Mouse (Mus musculus) cerebellum, adult 2 months (tissue): ENCODE measurements around the gene Eml4. TPM values are rescaled to one million over a fixed set of nuclear protein-coding genes. Genes with fewer than 3 reads are reported as not detected.

Source experiments
- DNase-seq, 2 experiments: peaks; one replicate each; pipeline ENCODE4 v3.0.0; 2021
- H3K27ac ChIP-seq: fragments of 200-500 bp; 2 replicates; pipeline ENCODE4 v1.5.1; 2012; ENCODE audit warnings: low read length, control low read depth, inconsistent platforms; ENCODE audit not compliant: insufficient read depth
- H3K27me3 ChIP-seq: fragments of 200-500 bp; 2 replicates; pipeline ENCODE4 v1.6.1; 2012; ENCODE audit warnings: inconsistent platforms, mild to moderate bottlenecking, low read length, moderate library complexity; ENCODE audit not compliant: control insufficient read depth, insufficient read depth
- H3K4me1 ChIP-seq: fragments of 200-500 bp; 2 replicates; pipeline ENCODE4 v1.6.1; 2011; ENCODE audit warnings: low read length; ENCODE audit not compliant: control insufficient read depth, insufficient read depth
- H3K4me3 ChIP-seq: fragments of 200-500 bp; replicated peaks from 2 replicates; pipeline ENCODE3; 2011; ENCODE audit warnings: mild to moderate bottlenecking, low read depth, low read length, control low read depth; ENCODE audit not compliant: insufficient read depth
- CTCF ChIP-seq: fragments of 200-500 bp; IDR thresholded peaks from 2 replicates; pipeline ENCODE4 v1.5.1; 2011; ENCODE audit warnings: low read depth, mild to moderate bottlenecking, control low read depth, low read length, moderate library complexity, borderline replicate concordance; ENCODE audit not compliant: insufficient read depth
- POLR2A ChIP-seq: fragments of 200-500 bp; IDR thresholded peaks from 2 replicates; pipeline ENCODE4 v1.6.1; 2011; ENCODE audit warnings: low read length, control low read depth, borderline replicate concordance; ENCODE audit not compliant: insufficient read depth
- WGBS: fragments of 180-500 bp; shearing (Covaris S2); methylation state at CpG from one replicate; pipeline ENCODE4 v1.1.7; 2018; 5-methylcytosine and 5-hydroxymethylcytosine counted together
- polyA plus RNA-seq: library from polyadenylated mRNA; depleted of rRNA; stranded (reverse); fragments of >200 nt; gene quantifications from 2 replicates; pipeline ENCODE4 v1.2.3, GENCODE M21; 2012; rRNA removed

Gene Eml4
- polyA plus RNA-seq, 1 experiment = 17.3 TPM

DNA sequence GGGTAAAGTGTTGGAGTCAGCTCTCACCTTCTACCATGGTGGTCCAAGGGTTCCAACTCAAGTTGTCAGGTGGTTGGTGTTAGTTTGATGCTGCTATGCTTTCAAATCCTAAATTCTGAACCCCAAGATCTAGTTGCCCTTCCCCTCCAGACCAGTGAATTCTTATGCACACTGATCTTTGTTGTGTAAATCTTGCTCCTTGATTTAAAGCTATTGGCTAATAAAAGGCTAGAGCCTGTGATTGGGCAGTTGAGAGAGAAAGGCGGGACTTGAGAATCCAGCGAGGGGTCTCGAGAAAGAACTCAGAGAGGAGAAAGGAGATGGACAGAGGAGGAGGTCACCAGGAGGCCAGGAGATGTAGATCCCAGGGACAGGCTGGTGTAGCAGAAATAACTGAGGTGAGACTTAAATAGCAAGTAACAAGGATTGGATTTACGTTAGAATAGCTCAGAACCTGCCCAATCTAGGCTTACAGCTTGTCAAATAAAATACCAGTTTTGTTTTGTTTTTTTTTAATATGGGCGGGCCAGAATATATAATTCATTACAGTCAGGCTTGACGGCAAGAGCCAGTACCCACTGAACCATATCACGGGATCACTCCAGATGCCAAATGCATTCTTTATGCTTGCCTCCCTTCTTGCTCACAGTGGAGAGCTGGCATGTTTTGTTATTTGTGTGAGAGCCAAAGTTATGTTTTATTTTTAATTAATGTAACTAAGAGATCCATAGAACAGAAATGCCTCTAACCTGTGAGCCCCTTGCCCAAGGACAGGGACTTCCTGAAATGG lies 172.1 kb downstream of the Eml4 start:
- no peak for TF ChIP-seq CTCF
- no peak overlapping the region for H3K27ac ChIP-seq
- DNase-seq = no peak
- H3K27me3 ChIP-seq = no peaks in the 10 kb centered on the region
- H3K4me3 ChIP-seq = no peak overlapping the region
- H3K4me1 ChIP-seq = no peaks in the 10 kb centered on the region
- WGBS = 26% methylated on average over 7 of the region's 7 CpGs

DNA sequence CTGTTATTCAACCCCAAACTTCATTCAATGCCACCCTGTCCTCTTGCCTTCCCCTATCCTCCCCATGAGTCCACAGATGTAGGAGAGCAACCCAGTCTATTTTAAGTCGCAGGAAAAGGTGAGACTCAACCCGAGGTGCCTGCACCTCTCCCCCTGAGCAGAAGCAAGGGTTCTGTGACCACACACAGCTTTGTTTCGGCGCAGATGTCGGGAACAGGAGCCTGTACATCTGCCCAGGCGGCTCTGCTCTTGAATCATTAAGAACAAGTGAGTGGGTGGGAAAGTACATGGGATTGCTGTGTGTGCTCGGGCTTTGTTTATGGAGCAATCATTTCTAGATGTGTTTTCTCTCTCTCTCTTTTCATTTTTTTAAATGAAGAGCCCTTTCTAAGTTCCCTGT lies 174.0 kb downstream of the Eml4 start:
- TF ChIP-seq POLR2A (no peak), CTCF (no peak)
- Histone ChIP-seq H3K4me1 (no peaks in the 10 kb centered on the region), H3K27me3 (no peaks in the 10 kb centered on the region), H3K27ac (no peak overlapping the region), H3K4me3 (no peak overlapping the region)
- DNase-seq = no peak
- WGBS = 62% methylated on average over 7 of the region's 7 CpGs

DNA sequence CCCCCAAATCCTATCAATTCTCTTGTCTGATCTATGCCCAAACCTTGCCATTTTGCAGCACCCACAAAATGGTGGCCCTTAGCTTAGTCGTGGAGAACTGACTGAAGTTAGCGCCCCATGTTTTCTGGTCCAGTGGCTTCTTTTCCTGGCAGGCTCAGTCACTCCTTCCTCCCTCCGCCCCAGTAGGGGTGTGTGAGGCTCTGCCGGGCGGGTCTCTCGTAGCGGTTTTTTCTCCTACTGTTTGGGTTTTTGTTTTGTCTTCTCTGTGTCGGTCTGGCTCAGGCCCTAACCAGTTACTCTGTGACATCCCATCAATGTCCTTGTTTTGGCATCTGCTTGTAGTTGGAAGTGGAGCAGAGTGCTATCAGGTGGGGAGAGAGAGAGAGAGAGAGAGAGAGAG lies 174.9 kb downstream of the Eml4 start:
- H3K27ac ChIP-seq = no peak overlapping the region
- TF ChIP-seq CTCF (no peak), POLR2A (no peak)
- H3K4me3 ChIP-seq = no peak overlapping the region
- no peaks in the 10 kb centered on the region for H3K4me1 ChIP-seq
- no peak for DNase-seq
- H3K27me3 ChIP-seq = no peaks in the 10 kb centered on the region
- 17% methylated on average over 8 of the region's 8 CpGs for WGBS

DNA sequence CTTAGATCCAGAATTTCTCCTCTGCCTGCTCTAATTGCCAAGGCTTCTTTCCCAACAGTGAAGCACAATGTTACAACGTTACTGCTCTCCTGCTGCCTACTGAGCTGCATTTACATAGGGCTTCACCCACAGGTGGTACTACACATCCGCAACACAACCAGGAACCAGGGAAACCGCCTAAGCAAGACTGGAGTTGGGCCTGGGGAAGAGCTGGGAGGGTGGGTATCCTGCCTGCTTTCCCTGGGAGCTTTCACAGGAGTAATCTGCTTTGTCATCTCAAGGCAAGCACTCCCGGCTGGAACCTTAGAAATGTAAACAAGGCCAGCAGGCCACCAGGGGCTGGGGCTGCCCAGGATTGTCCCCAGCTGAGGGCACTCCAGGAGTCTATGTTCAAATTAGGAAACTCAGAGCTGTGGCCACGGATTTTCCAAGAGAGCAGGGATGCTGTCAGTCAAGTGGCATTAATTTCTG lies 175.4 kb downstream of the Eml4 start:
- 30% methylated on average over 5 of the region's 5 CpGs for WGBS
- Histone ChIP-seq H3K4me3 (no peak overlapping the region), H3K27me3 (no peaks in the 10 kb centered on the region), H3K27ac (no peak overlapping the region), H3K4me1 (no peaks in the 10 kb centered on the region)
- DNase-seq = no peak
- TF ChIP-seq POLR2A = no peak
- TF ChIP-seq CTCF = no peak

DNA sequence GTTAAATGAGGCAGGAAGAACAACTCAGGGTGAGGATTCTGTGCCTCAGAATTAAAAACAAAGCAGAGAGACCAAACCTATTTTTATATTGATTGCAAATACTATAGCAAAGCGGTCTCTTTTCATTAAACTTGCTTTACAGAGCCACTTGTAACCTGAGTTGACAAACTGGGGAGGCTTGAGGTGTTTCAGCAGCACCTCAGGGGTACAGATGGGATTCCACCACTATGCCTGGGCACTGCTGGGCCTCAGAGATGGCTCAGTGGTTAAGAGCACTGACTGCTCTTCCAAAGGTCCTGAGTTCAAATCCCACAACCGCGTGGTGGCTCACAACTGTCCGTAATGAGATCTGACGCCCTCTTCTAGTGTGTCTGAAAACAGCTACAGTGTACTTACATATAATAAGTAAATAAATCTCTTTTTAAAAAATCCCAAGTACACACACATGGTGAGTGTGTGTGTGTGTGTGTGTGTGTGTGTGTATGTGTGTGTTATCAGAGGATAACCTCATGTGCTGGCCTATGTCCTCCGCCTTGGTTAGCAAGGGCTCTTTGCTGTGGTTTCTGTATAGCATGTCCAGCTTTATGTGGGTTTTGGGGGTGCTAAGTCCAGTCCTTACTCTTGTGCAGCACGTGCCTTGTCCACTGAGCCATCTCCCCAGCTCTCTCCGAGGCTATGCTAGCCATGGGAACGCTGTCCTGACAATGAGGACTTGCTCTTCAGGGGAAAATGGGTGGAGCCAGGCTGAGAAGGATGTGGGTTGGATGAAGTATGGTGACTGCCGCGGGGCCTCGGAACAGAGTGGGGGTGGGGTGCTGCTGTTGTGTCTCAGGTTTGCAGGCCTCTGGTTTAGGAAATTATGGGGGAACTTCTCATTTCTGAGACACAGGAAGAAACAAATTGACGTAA lies 176.1 kb downstream of the Eml4 start:
- no peak for TF ChIP-seq POLR2A
- no peak for TF ChIP-seq CTCF
- Histone ChIP-seq H3K27me3 (no peaks in the 10 kb centered on the region), H3K27ac (no peak overlapping the region), H3K4me3 (no peak overlapping the region), H3K4me1 (no peaks in the 10 kb centered on the region)
- no peak for DNase-seq
- 63% methylated on average over 13 of the region's 13 CpGs for WGBS

DNA sequence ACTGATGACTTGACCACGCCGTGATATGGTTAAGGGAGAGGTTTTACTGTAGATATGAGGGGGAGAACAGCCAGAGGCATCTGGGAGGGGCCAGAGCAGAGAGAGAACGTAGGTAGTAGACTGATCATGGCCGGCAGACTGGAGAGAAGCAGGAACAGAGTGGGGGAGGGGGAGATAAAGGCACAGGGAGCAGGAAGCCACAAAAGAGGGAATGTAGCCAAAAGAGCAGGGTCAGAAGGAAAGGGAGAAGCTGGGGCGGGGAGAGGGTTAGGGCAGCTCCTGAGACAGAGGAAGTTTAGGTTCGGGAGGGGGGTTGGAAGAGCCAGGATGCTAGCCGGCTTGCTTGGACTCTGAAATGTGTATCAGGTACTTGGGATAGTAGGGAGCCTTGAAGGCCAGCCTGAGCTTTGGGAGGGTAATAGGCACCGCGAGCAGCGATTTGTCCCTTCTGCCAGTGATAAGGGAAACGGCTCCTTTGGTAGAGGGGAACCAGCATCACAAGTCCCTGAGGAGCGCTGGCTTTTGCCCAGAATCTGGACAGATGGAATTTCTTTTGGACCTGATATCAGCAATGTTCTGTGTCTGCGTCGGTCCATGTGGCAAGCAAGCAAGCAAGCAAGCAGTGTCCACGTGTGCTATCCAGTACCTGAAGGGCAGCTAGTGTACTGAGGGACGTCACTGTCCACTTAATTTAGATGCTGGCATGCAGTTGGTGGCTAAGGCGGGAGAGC lies 177.1 kb downstream of the Eml4 start:
- H3K27me3 ChIP-seq = no peaks in the 10 kb centered on the region
- 17% methylated on average over 17 of the region's 17 CpGs for WGBS
- TF ChIP-seq CTCF (no peak), POLR2A (no peak)
- H3K4me1 ChIP-seq = no peaks in the 10 kb centered on the region
- no peak overlapping the region for H3K4me3 ChIP-seq
- no peak overlapping the region for H3K27ac ChIP-seq
- no peak for DNase-seq

Other genes starting within 250 kb of the Eml4 start
- gene Pkdcc, start 135.6 kb upstream of the Eml4 start, polyA plus RNA-seq = 9.0 and 11.6 TPM in 2 replicates
- gene Cox7a2l, start 166.4 kb downstream of the Eml4 start, polyA plus RNA-seq = 254 and 280 TPM in 2 replicates